Mouse (Mus musculus) C2C12 (cell line): ENCODE measurements around the gene Car14. TPM values are rescaled to one million over a fixed set of nuclear protein-coding genes. Genes with fewer than 3 reads are reported as not detected.

Source experiments
- H3K27me3 ChIP-seq: one replicate; pipeline ENCODE4 v1.6.1; 2011; ENCODE audit not compliant: control insufficient read depth, insufficient read depth, insufficient read length
- H3K36me3 ChIP-seq: one replicate; pipeline ENCODE4 v1.6.1; 2011; ENCODE audit not compliant: control insufficient read depth, insufficient read depth
- H3K4me3 ChIP-seq: one replicate; pipeline ENCODE4 v1.5.1; 2011; ENCODE audit warnings: mild to moderate bottlenecking, control low read depth; ENCODE audit not compliant: poor library complexity, insufficient read depth, severe bottlenecking
- H3K79me2 ChIP-seq: one replicate; pipeline ENCODE4 v1.6.1; 2011; ENCODE audit not compliant: control insufficient read depth, insufficient read depth
- H3K79me3 ChIP-seq: one replicate; pipeline ENCODE4 v1.6.1; 2011; ENCODE audit warnings: low read depth, control low read depth
- H3ac ChIP-seq: one replicate; pipeline ENCODE3; 2011; ENCODE audit warnings: low read depth; ENCODE audit not compliant: control insufficient read depth, insufficient read length
- CEBPB ChIP-seq: IDR thresholded peaks from one replicate; pipeline ENCODE4 v1.6.1; 2011; ENCODE audit warnings: low read depth, mild to moderate bottlenecking, control low read depth, moderate library complexity
- CTCF ChIP-seq: IDR thresholded peaks from one replicate; pipeline ENCODE4 v1.5.1; 2011; ENCODE audit not compliant: control insufficient read depth, insufficient read depth, insufficient read length
- FOSL1 ChIP-seq: IDR thresholded peaks from one replicate; pipeline ENCODE4 v1.8.0; 2011; ENCODE audit warnings: mild to moderate bottlenecking, low read length; ENCODE audit not compliant: poor library complexity, insufficient read depth, severe bottlenecking
- MAX ChIP-seq: IDR thresholded peaks from one replicate; pipeline ENCODE4 v1.6.1; 2011; ENCODE audit warnings: mild to moderate bottlenecking, control low read depth
- MYOD1 ChIP-seq: IDR thresholded peaks from one replicate; pipeline ENCODE4 v1.6.1; 2011; ENCODE audit warnings: low read depth; ENCODE audit not compliant: control insufficient read depth, insufficient read length
- MYOG ChIP-seq: IDR thresholded peaks from one replicate; pipeline ENCODE4 v1.6.1; 2011; ENCODE audit not compliant: control insufficient read depth, insufficient read length; ENCODE audit errors: extremely low read depth
- USF1 ChIP-seq: IDR thresholded peaks from one replicate; pipeline ENCODE4 v1.6.1; 2011; ENCODE audit warnings: low read depth, mild to moderate bottlenecking, control low read depth, moderate library complexity
- polyA plus RNA-seq: library from polyadenylated mRNA; unstranded; fragments of >200 nt; fragmentation: generic; extraction: Trizol; gene quantifications from one replicate; pipeline ENCODE4 v1.2.1, GENCODE M21; 2012; ENCODE audit warnings: missing spikeins

Car14 gene
- polyA plus RNA-seq, 1 experiment = not detected

DNA sequence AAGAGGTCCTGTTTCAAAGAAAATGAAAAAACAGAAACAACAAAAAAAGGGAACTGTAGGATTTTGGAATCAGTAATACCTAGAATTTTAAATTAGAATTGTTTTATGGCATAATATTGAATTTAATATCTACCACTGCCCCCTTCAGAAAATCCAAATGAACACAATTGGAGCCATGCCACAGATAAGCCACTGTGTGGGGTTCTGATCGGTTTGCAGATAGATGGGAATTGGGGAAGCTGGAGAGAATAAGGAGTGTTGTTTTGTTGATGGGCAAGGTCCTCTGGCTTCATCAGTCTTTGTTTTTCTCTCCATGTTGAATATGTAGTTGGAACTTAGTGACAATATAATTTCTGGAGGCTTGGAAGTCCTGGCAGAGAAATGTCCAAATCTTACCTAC, 30.0 kb upstream of the Car14 start:
- H3K36me3 ChIP-seq = peaks cover 60% of the 10 kb centered on the region
- H3K27me3 ChIP-seq = no peaks in the 10 kb centered on the region
- H3K79me2 ChIP-seq = peaks cover 83% of the 10 kb centered on the region
- H3K79me3 ChIP-seq = peaks cover 52% of the 10 kb centered on the region
- no peak for TF ChIP-seq FOSL1
- TF ChIP-seq USF1 = no peak
- TF ChIP-seq CTCF = no peak
- no peak for TF ChIP-seq MYOD1
- TF ChIP-seq MYOG = no peak
- no peak for TF ChIP-seq CEBPB
- no peak for TF ChIP-seq MAX
- no peak overlapping the region for H3K4me3 ChIP-seq
- no peak overlapping the region for H3ac ChIP-seq

DNA sequence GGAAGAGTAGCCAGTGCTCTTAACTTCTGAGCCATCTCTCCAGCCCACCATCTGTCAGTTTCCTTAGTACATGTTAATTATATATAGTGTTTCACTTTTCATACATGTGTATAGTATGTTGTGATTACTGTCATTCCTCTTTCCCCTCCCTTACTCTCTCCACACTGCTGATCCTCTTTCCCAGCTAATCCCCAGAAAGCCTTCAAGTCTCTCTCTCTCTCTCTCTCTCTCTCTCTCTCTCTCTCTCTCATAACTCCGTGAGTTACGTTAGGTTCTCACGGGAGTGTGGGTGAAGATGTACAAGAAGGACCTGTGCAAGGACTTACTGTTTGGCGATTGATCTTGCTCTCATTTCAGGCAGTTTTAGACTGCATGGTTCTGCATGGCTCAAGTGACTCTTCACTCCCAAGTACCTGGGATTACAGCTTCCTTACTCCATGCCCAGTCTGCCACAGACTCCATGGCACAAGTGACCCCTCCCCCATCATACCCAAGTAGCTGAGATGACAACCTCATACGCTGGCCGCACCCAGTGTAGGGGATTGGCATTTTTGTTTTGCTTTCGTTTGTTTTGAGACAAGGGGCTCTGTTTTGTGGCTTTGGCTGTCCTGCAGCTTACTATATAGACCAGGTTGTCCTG, 28.7 kb upstream of the Car14 start:
- Histone ChIP-seq H3K79me2 (peaks cover 75% of the 10 kb centered on the region), H3K4me3 (no peak overlapping the region), H3K79me3 (peaks cover 52% of the 10 kb centered on the region), H3K36me3 (peaks cover 47% of the 10 kb centered on the region), H3K27me3 (no peaks in the 10 kb centered on the region), H3ac (no peak overlapping the region)
- TF ChIP-seq MYOG = no peak
- TF ChIP-seq CEBPB = no peak
- no peak for TF ChIP-seq USF1
- no peak for TF ChIP-seq MYOD1
- TF ChIP-seq MAX = no peak
- no peak for TF ChIP-seq FOSL1
- TF ChIP-seq CTCF = no peak

DNA sequence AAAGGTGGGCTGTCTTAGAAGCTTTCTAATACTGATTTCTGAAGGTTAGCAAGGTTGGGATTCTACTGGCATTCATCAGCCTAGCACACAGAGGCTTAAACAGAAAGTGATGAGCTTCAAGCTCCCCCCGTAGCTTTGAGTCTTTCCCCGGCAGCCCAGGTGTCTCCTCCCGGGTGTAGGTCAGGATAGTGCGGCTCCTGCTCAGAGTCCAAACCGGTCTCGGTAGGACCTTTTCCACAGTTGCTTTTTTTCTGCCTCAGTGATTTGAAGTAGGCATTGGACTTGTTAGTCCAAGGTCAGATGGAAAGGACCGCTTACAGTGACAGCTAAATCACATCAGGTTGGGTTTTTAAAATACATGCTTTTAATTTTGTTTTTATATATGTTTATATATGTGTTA, 28.1 kb upstream of the Car14 start:
- Histone ChIP-seq H3K27me3 (no peaks in the 10 kb centered on the region), H3K79me2 (peaks cover 69% of the 10 kb centered on the region), H3K4me3 (no peak overlapping the region), H3K79me3 (peaks cover 52% of the 10 kb centered on the region), H3K36me3 (peaks cover 41% of the 10 kb centered on the region), H3ac (no peak overlapping the region)
- TF ChIP-seq CTCF (no peak), CEBPB (no peak), MAX (no peak), MYOD1 (no peak), USF1 (no peak), FOSL1 (no peak), MYOG (no peak)

DNA sequence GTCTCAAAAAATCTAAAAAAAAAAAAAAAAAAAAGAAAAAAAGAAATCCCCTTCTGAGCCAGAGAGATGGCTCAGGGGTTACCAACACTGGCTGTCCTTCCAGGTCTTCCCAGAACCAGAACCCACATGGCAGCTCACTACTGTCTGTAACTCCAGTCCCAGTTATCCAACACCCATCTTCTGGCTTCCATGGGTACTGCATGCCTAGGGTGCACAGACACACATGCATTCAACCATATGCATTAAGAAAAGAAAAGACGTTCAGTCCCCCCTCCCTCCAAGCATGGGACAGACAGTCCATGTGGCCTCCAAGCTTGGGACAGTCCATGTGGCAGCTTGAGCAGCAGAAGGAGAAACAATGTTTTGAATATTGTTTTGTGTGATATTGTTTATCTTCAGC, 27.7 kb upstream of the Car14 start:
- Histone ChIP-seq H3K27me3 (no peaks in the 10 kb centered on the region), H3K79me3 (peaks cover 50% of the 10 kb centered on the region), H3K36me3 (peaks cover 37% of the 10 kb centered on the region), H3ac (no peak overlapping the region), H3K79me2 (peaks cover 65% of the 10 kb centered on the region), H3K4me3 (no peak overlapping the region)
- TF ChIP-seq FOSL1 = no peak
- TF ChIP-seq CTCF = no peak
- no peak for TF ChIP-seq MAX
- TF ChIP-seq MYOD1 = no peak
- TF ChIP-seq USF1 = no peak
- no peak for TF ChIP-seq MYOG
- TF ChIP-seq CEBPB = no peak

DNA sequence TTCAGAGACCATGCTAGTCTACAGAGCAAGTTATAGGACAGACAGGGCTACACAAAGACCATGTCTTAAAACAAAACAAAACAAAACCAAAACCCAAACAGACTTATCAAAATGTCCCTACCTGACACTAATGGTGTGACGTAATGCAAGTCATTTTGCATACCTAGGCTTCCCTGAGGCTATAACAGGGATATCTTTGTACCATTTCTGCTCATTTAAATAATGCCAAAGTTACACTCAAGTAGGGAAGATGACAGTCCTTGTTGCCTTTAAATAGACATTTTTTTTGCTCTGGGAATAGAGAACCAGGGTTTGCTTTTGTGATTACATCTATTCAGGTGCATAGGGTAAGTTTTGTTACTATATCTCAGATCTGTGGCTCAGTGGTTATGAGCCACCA, 27.0 kb upstream of the Car14 start:
- Histone ChIP-seq H3K4me3 (no peak overlapping the region), H3K27me3 (no peaks in the 10 kb centered on the region), H3ac (no peak overlapping the region), H3K36me3 (peaks cover 30% of the 10 kb centered on the region), H3K79me3 (peaks cover 50% of the 10 kb centered on the region), H3K79me2 (peaks cover 60% of the 10 kb centered on the region)
- no peak for TF ChIP-seq FOSL1
- no peak for TF ChIP-seq MAX
- TF ChIP-seq CTCF = no peak
- no peak for TF ChIP-seq CEBPB
- TF ChIP-seq USF1 = no peak
- TF ChIP-seq MYOD1 = no peak
- no peak for TF ChIP-seq MYOG

DNA sequence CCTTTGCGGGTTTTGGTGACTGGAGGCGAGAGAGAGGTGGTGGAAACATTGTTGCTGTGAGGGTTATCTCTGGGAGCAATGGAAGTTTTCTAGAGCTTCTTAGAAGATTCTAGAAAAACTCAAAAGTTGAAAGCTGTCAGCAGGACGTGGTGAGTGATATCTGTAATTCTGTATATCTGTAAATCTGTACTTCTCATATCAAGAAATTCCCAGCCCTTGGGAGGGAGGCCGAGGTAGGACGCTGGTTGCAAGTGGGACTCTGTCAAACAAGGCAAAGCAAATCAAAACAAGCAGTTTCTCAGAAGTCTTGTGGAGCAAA, 25.9 kb upstream of the Car14 start:
- Histone ChIP-seq H3K79me3 (peaks cover 50% of the 10 kb centered on the region), H3K36me3 (peaks cover 27% of the 10 kb centered on the region), H3K27me3 (no peaks in the 10 kb centered on the region), H3K4me3 (peak overlapping the region; percentile 95), H3ac (peak overlapping the region; percentile 96), H3K79me2 (peaks cover 60% of the 10 kb centered on the region)
- TF ChIP-seq CTCF (no peak), MYOD1 (no peak), USF1 (no peak), MAX (no peak), FOSL1 (no peak), MYOG (no peak)
